Mouse (Mus musculus): ENCODE measurements at regions not wholly inside any gene's neighbourhood (a gene's known extent, or its start where the extent isn't known, plus 50 kb on each side); places are given as distances from the start of the nearest gene placed in this dataset.
"Not testable (repeated sequence)": the region's sequence is repeated elsewhere in the genome, so short reads cannot be mapped to it uniquely, and the experiment has no call there.

DNA sequence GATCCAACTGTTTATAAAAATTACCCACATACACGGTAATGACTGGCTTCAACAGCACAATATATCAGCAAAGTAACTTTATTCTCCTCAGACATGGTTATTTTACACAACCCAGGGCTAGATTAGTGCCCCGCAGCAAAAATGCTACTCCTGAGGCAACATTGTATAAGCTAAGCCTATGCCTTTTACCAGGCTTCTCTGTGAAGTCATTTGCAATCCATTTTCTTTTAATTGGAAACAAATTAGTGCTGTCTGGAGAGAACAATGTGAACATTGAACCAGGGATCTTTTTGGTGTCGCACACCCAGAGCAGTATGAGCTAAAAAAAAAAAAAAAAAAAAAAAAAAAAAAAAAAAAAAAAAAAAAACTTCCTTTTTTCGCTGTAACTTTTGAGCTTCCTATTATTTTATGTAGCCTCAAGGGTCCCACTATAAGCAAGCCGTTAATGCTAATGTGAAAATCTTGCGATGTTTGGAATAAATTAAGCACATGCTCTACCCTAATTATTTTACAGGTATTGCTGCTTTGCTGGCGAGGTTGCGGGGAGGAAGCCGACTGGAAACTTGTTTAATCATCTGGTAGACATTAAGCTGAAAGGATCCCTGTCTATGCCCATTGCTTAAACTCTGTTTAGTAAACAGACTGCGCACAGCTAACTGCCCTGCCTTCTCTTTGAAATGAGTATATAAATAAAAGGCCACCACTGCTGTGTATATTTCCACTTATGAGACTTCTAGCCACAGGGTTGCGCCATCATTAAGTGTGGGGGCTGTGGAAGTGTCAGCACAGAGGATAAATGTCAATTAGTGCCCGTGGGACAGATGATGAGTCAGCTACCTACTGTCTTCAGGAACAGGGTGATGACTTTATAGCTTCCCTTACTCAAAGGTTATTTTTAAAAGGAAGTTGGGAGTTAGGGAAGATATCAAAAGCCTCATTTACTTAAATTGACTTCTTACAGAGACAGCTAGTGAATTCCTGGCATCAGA is 225.2 kb upstream of the Flrt2 start:
- H3K27me3 ChIP-seq (ENCODE audit: insufficient read depth, low read length): no peaks in the 10 kb centered on the region
- no peaks in the 10 kb centered on the region for H3K9me3 ChIP-seq (ENCODE audit: low read length)
- H3K4me1 ChIP-seq (ENCODE audit: insufficient read depth): no peaks in the 10 kb centered on the region
- no peaks in the 10 kb centered on the region for H3K36me3 ChIP-seq (replicated peaks; ENCODE audit: insufficient read depth, low read length)
- 0 out of 2 replicates have a peak overlapping the region, but pooled peaks have one; percentile 18 for H3K4me2 ChIP-seq (ENCODE audit: low read depth, low read length)
- DNase-seq (no peak), ATAC-seq (no peak)
- TF ChIP-seq CTCF (IDR thresholded peaks at IDR 0.05; ENCODE audit: low read depth): no peak
- no peak for TF ChIP-seq EP300 (IDR thresholded peaks at IDR 0.05; ENCODE audit: low read depth)
- no peak overlapping the region for H3K9ac ChIP-seq (replicated peaks)
- H3K27ac ChIP-seq (ENCODE audit: low read depth): no peak overlapping the region
- WGBS (ENCODE audit: insufficient replicate concordance): 58% methylated on average over 12 of the region's 12 CpGs
- no peak overlapping the region for H3K4me3 ChIP-seq (ENCODE audit: low read depth, low read length)

- H3K9ac ChIP-seq (replicated peaks): no peak overlapping the region
- H3K27me3 ChIP-seq (ENCODE audit: insufficient read depth, low read length): no peaks in the 10 kb centered on the region
- no peaks in the 10 kb centered on the region for H3K9me3 ChIP-seq (ENCODE audit: low read length)
- TF ChIP-seq CTCF (IDR thresholded peaks at IDR 0.05; ENCODE audit: low read depth) (no peak), EP300 (IDR thresholded peaks at IDR 0.05; ENCODE audit: low read depth) (no peak)
- no peak overlapping the region for H3K4me2 ChIP-seq (ENCODE audit: low read depth, low read length)
- H3K36me3 ChIP-seq (replicated peaks; ENCODE audit: insufficient read depth, low read length): no peaks in the 10 kb centered on the region
- DNase-seq: no peak
- H3K27ac ChIP-seq (ENCODE audit: low read depth): no peak overlapping the region
- H3K4me3 ChIP-seq (ENCODE audit: low read depth, low read length): no peak overlapping the region
- ATAC-seq: no peak
- no peaks in the 10 kb centered on the region for H3K4me1 ChIP-seq (ENCODE audit: insufficient read depth)
- 47% methylated on average over 6 of the region's 6 CpGs for WGBS (ENCODE audit: insufficient replicate concordance)
Observed at GRCm38 (mm10) chr12:95469897-95470296, 222.1 kb upstream of the Flrt2 start.

- H3K9me3 ChIP-seq (ENCODE audit: low read length): no peaks in the 10 kb centered on the region
- no peaks in the 10 kb centered on the region for H3K36me3 ChIP-seq (replicated peaks; ENCODE audit: insufficient read depth, low read length)
- H3K4me3 ChIP-seq (ENCODE audit: low read depth, low read length): no peak overlapping the region
- H3K4me1 ChIP-seq (ENCODE audit: insufficient read depth): no peaks in the 10 kb centered on the region
- no peak overlapping the region for H3K27ac ChIP-seq (ENCODE audit: low read depth)
- TF ChIP-seq EP300 (IDR thresholded peaks at IDR 0.05; ENCODE audit: low read depth): no peak
- no peak for TF ChIP-seq CTCF (IDR thresholded peaks at IDR 0.05; ENCODE audit: low read depth)
- H3K27me3 ChIP-seq (ENCODE audit: insufficient read depth, low read length): no peaks in the 10 kb centered on the region
- no peak overlapping the region for H3K9ac ChIP-seq (replicated peaks)
- ATAC-seq (no peak), DNase-seq (no peak)
- no peak overlapping the region for H3K4me2 ChIP-seq (ENCODE audit: low read depth, low read length)
Observed at GRCm38 (mm10) chr12:95486502-95486901, 205.5 kb upstream of the Flrt2 start.

DNA sequence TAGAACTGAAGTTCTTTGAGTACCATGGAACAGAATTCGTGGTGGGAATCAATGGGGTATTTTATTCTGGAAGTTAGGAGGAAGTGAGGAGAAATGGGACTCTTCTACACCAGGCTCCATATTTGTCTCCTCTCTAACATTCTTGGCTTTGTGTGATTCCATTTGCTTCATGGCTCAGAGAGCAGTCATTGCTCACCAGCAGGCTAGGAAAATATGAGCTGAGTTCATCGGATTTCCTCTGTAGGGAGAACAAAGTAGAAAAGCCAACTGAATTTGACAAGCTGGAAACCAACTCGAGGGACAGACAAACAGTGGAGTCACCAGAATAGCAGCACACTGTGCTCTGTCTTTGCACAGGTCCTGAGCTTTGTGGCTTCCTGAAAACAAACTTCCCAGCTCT is 203.7 kb upstream of the Flrt2 start:
- ATAC-seq (no peak), DNase-seq (no peak)
- no peaks in the 10 kb centered on the region for H3K27me3 ChIP-seq (ENCODE audit: insufficient read depth, low read length)
- no peaks in the 10 kb centered on the region for H3K9me3 ChIP-seq (ENCODE audit: low read length)
- no peak for TF ChIP-seq EP300 (IDR thresholded peaks at IDR 0.05; ENCODE audit: low read depth)
- TF ChIP-seq CTCF (IDR thresholded peaks at IDR 0.05; ENCODE audit: low read depth): no peak
- no peak overlapping the region for H3K4me3 ChIP-seq (ENCODE audit: low read depth, low read length)
- H3K4me1 ChIP-seq (ENCODE audit: insufficient read depth): no peaks in the 10 kb centered on the region
- WGBS (ENCODE audit: insufficient replicate concordance): 34% methylated on average over 3 of the region's 3 CpGs
- H3K9ac ChIP-seq (replicated peaks): no peak overlapping the region
- no peaks in the 10 kb centered on the region for H3K36me3 ChIP-seq (replicated peaks; ENCODE audit: insufficient read depth, low read length)
- no peak overlapping the region for H3K4me2 ChIP-seq (ENCODE audit: low read depth, low read length)
- H3K27ac ChIP-seq (ENCODE audit: low read depth): no peak overlapping the region

DNA sequence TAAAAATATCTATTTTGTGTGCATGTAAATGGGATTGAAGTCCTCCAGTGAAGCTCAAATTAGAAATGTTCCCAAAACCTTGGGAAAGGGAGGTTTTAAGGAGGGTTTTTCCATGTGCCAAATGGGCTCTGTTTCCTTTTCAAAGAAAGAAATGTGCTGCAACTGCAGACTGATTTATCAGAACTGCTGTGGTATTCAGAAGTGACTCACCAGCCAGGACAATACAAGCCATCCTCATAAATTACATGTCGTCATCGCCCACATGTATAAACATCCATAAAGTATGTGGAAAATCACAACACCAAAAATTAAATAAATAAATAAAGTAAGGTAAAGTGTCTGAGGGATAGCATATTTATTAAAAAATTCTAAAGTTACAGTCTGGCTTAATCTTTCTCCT is 202.7 kb upstream of the Flrt2 start:
- no peaks in the 10 kb centered on the region for H3K27me3 ChIP-seq (ENCODE audit: insufficient read depth, low read length)
- no peak overlapping the region for H3K27ac ChIP-seq (ENCODE audit: low read depth)
- DNase-seq: no peak
- H3K9me3 ChIP-seq (ENCODE audit: low read length): no peaks in the 10 kb centered on the region
- no peaks in the 10 kb centered on the region for H3K4me1 ChIP-seq (ENCODE audit: insufficient read depth)
- no peak overlapping the region for H3K4me3 ChIP-seq (ENCODE audit: low read depth, low read length)
- 82% methylated on average over 2 of the region's 2 CpGs for WGBS (ENCODE audit: insufficient replicate concordance)
- H3K9ac ChIP-seq (replicated peaks): no peak overlapping the region
- TF ChIP-seq EP300 (IDR thresholded peaks at IDR 0.05; ENCODE audit: low read depth) (no peak), CTCF (IDR thresholded peaks at IDR 0.05; ENCODE audit: low read depth) (no peak)
- no peaks in the 10 kb centered on the region for H3K36me3 ChIP-seq (replicated peaks; ENCODE audit: insufficient read depth, low read length)
- H3K4me2 ChIP-seq (ENCODE audit: low read depth, low read length): no peak overlapping the region
- no peak for ATAC-seq

GRCm38 (mm10) chr12:95489848-95490247 is 202.2 kb upstream of the Flrt2 start:
- H3K4me1 ChIP-seq (ENCODE audit: insufficient read depth): no peaks in the 10 kb centered on the region
- no peak overlapping the region for H3K4me2 ChIP-seq (ENCODE audit: low read depth, low read length)
- no peaks in the 10 kb centered on the region for H3K9me3 ChIP-seq (ENCODE audit: low read length)
- no peak for ATAC-seq
- H3K36me3 ChIP-seq (replicated peaks; ENCODE audit: insufficient read depth, low read length): no peaks in the 10 kb centered on the region
- H3K4me3 ChIP-seq (ENCODE audit: low read depth, low read length): no peak overlapping the region
- 54% methylated on average over 2 of the region's 2 CpGs for WGBS (ENCODE audit: insufficient replicate concordance)
- no peaks in the 10 kb centered on the region for H3K27me3 ChIP-seq (ENCODE audit: insufficient read depth, low read length)
- no peak overlapping the region for H3K27ac ChIP-seq (ENCODE audit: low read depth)
- no peak for DNase-seq
- no peak overlapping the region for H3K9ac ChIP-seq (replicated peaks)
- TF ChIP-seq CTCF (IDR thresholded peaks at IDR 0.05; ENCODE audit: low read depth): no peak

GRCm38 (mm10) chr12:95491806-95492436 is 200.1 kb upstream of the Flrt2 start:
- not testable (repeated sequence) for H3K4me3 ChIP-seq (ENCODE audit: low read depth, low read length); H3K9ac ChIP-seq (replicated peaks); DNase-seq; H3K27me3 ChIP-seq (ENCODE audit: insufficient read depth, low read length); H3K4me2 ChIP-seq (ENCODE audit: low read depth, low read length); ATAC-seq; H3K27ac ChIP-seq (ENCODE audit: low read depth); H3K9me3 ChIP-seq (ENCODE audit: low read length); H3K36me3 ChIP-seq (replicated peaks; ENCODE audit: insufficient read depth, low read length); H3K4me1 ChIP-seq (ENCODE audit: insufficient read depth)
- 74% methylated on average over 3 of the region's 3 CpGs for WGBS (ENCODE audit: insufficient replicate concordance)

Measured in liver, postnatal 0 days (tissue).